Mouse (Mus musculus) cerebellum, adult 2 months (tissue): ENCODE results near the gene Alkbh2. TPM values are rescaled to one million over a fixed set of nuclear protein-coding genes. Genes with fewer than 3 reads are reported as not detected.

ENCODE experiments used
- DNase-seq, 2 experiments: peaks; one replicate each; pipeline ENCODE4 v3.0.0; 2021
- H3K27ac ChIP-seq: fragments of 200-500 bp; 2 replicates; pipeline ENCODE4 v1.5.1; 2012; ENCODE audit warnings: low read length, control low read depth, inconsistent platforms; ENCODE audit not compliant: insufficient read depth
- H3K27me3 ChIP-seq: fragments of 200-500 bp; 2 replicates; pipeline ENCODE4 v1.6.1; 2012; ENCODE audit warnings: inconsistent platforms, mild to moderate bottlenecking, low read length, moderate library complexity; ENCODE audit not compliant: control insufficient read depth, insufficient read depth
- H3K4me1 ChIP-seq: fragments of 200-500 bp; 2 replicates; pipeline ENCODE4 v1.6.1; 2011; ENCODE audit warnings: low read length; ENCODE audit not compliant: control insufficient read depth, insufficient read depth
- H3K4me3 ChIP-seq: fragments of 200-500 bp; replicated peaks from 2 replicates; pipeline ENCODE3; 2011; ENCODE audit warnings: mild to moderate bottlenecking, low read depth, low read length, control low read depth; ENCODE audit not compliant: insufficient read depth
- CTCF ChIP-seq: fragments of 200-500 bp; IDR thresholded peaks from 2 replicates; pipeline ENCODE4 v1.5.1; 2011; ENCODE audit warnings: low read depth, mild to moderate bottlenecking, control low read depth, low read length, moderate library complexity, borderline replicate concordance; ENCODE audit not compliant: insufficient read depth
- POLR2A ChIP-seq: fragments of 200-500 bp; IDR thresholded peaks from 2 replicates; pipeline ENCODE4 v1.6.1; 2011; ENCODE audit warnings: low read length, control low read depth, borderline replicate concordance; ENCODE audit not compliant: insufficient read depth
- WGBS: fragments of 180-500 bp; shearing (Covaris S2); methylation state at CpG from one replicate; pipeline ENCODE4 v1.1.7; 2018; 5-methylcytosine and 5-hydroxymethylcytosine counted together
- polyA plus RNA-seq: library from polyadenylated mRNA; depleted of rRNA; stranded (reverse); fragments of >200 nt; gene quantifications from 2 replicates; pipeline ENCODE4 v1.2.3, GENCODE M21; 2012

Gene Alkbh2
- polyA plus RNA-seq, 1 experiment, result 10.2 TPM

- TF ChIP-seq POLR2A, result no peak
- no peak for TF ChIP-seq CTCF
- peaks cover 36% of the 10 kb centered on the region for H3K4me1 ChIP-seq
- H3K27ac ChIP-seq, result peak overlapping the region; percentile 64; the same call in 1 of the 2 replicates
- WGBS, result 64% methylated on average over 1 of the region's 1 CpGs
- no peak overlapping the region for H3K4me3 ChIP-seq
- no peak for DNase-seq
- no peaks in the 10 kb centered on the region for H3K27me3 ChIP-seq
These were observed 25.2 kb downstream of the Alkbh2 start for GRCm38 (mm10) chr5:114102807-114103206.

- WGBS, result 18% methylated on average over 4 of the region's 4 CpGs
- Histone ChIP-seq H3K4me1 (peaks cover 36% of the 10 kb centered on the region), H3K27ac (no peak overlapping the region), H3K27me3 (no peaks in the 10 kb centered on the region), H3K4me3 (peak overlapping the region; percentile 21)
- TF ChIP-seq POLR2A (no peak), CTCF (no peak)
- DNase-seq, result peak; percentile 44 to 62
These were observed 26.1 kb downstream of the Alkbh2 start for GRCm38 (mm10) chr5:114101873-114102272.

GRCm38 (mm10) chr5:114100390-114101099 lies 27.5 kb downstream of the Alkbh2 start:
- Histone ChIP-seq H3K27ac (peak overlapping the region; percentile 13; the same call in 1 of the 2 replicates), H3K27me3 (no peaks in the 10 kb centered on the region), H3K4me1 (peaks cover 24% of the 10 kb centered on the region), H3K4me3 (peak overlapping the region; percentile 64)
- 3% methylated on average over 47 of the region's 64 CpGs for WGBS
- TF ChIP-seq POLR2A (no peak), CTCF (no peak)
- DNase-seq, result no peak

- Histone ChIP-seq H3K27ac (no peak overlapping the region), H3K4me1 (peaks cover 24% of the 10 kb centered on the region), H3K27me3 (no peaks in the 10 kb centered on the region), H3K4me3 (peak overlapping the region; percentile 64)
- 6% methylated on average over 37 of the region's 37 CpGs for WGBS
- DNase-seq, result peak; percentile 89 to 98
- TF ChIP-seq CTCF (no peak), POLR2A (peak; percentile 48; the same call in 1 of the 2 replicates)
These were observed 28.2 kb downstream of the Alkbh2 start for GRCm38 (mm10) chr5:114099709-114100389.

GRCm38 (mm10) chr5:114091057-114091807 lies 36.8 kb downstream of the Alkbh2 start, which contains the start of gene Svop:
Gene Svop, minus strand, starts transcription at chr5:114091570.
- no peak for TF ChIP-seq CTCF
- TF ChIP-seq POLR2A, result peak; percentile 72
- peak within 1 kb of the TSS; percentile 67 for H3K27ac ChIP-seq
- H3K4me3 ChIP-seq, result peak within 1 kb of the TSS; percentile 60
- no peaks in the 10 kb centered on the region for H3K27me3 ChIP-seq
- H3K4me1 ChIP-seq, result peaks cover 20% of the 10 kb centered on the region
- 3% methylated on average over 40 of the region's 40 CpGs for WGBS
- peak; percentile 91 to 93 for DNase-seq

- WGBS, result 3% methylated on average over 7 of the region's 7 CpGs
- DNase-seq, result peak in 1 of 2 experiments; percentile 35
- Histone ChIP-seq H3K27ac (peak overlapping the region; percentile 67), H3K4me1 (peaks cover 27% of the 10 kb centered on the region), H3K27me3 (no peaks in the 10 kb centered on the region), H3K4me3 (peak overlapping the region; percentile 60)
- TF ChIP-seq CTCF (no peak), POLR2A (no peak)
These were observed 37.5 kb downstream of the Alkbh2 start for GRCm38 (mm10) chr5:114090421-114091013.

- DNase-seq, result peak; percentile 72 to 83
- TF ChIP-seq POLR2A, result no peak
- no peak for TF ChIP-seq CTCF
- H3K27ac ChIP-seq, result peak overlapping the region; percentile 72
- no peaks in the 10 kb centered on the region for H3K27me3 ChIP-seq
- H3K4me1 ChIP-seq, result peaks cover 36% of the 10 kb centered on the region
- peak overlapping the region; percentile 48 for H3K4me3 ChIP-seq
- 17% methylated on average over 12 of the region's 12 CpGs for WGBS
These were observed 40.0 kb downstream of the Alkbh2 start for GRCm38 (mm10) chr5:114087875-114088480.
